In the genomic region with DNA sequence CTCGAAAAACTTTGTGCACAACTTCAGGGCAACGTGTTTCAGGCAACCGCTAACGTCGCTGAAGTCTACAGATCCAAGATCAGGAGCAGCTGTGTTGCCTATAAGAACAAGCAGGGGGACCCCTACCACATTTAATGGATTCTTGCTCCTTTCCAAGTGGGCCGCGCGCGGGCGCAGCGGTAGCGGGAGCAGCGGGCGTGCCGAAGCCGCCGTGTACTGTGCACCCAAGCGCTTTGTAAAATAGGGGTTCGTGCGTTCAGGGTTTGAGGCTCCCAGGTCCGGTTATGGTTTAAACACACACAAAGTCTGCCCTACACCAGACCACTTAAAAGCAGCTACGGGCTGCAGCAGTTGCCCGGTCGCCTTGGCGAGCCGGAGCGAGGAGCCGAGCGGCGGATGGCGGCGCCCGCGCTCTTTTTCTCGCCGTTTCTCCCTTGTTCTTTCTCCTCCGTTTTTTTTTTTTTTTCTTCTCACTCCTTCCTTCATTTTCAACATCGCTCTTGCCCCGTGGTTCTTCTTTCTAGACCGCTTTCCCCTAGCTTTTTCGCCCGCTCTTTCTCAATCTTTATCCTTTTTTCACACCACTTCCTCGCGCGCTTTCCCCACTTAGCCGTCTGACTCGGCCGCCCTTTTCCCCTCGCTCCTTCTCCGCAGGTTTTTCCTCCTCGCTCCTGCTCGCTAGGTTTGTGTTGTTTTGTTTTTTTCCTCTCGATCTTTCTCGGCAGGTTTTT, we compare ENCODE assay signal across 8 mouse cellular contexts. TPM values are rescaled to one million over a fixed set of nuclear protein-coding genes. Genes with fewer than 3 reads are reported as not detected.
DNase-seq lines count a peak whose midpoint lies in the region; ATAC-seq lines count a peak whose summit lies in the region.

No protein-coding gene starts in this region.

- under 1% methylated on average over 54 of the region's 54 CpGs for WGBS in forebrain, embryonic 13.5 days
- under 1% methylated on average over 54 of the region's 54 CpGs for whole genome bisulfite sequencing in midbrain, embryonic 15.5 days

- intact Hi-C loops in left cerebral cortex, postnatal 4 days (cut with DNase I): loop anchor here (5.0 to 10.0 kb wide), 5 partner anchors 492 to 1319 kb away; partner anchors contain the start of genes Gnas and Stx16

- peaks cover 2% of the 10 kb centered on the region; the same call in 1 of the 2 replicates for H3K36me3 ChIP-seq in forebrain, embryonic 13.5 days (ENCODE audit: poor library complexity, severe bottlenecking)
- no peaks in the 10 kb centered on the region for H3K36me3 ChIP-seq in midbrain, embryonic 15.5 days (replicated peaks)

- peak overlapping the region; percentile 78 for H3K4me2 ChIP-seq in forebrain, embryonic 13.5 days
- peak overlapping the region; percentile 84 for H3K4me2 ChIP-seq in midbrain, embryonic 15.5 days

- peaks cover 33% of the 10 kb centered on the region for H3K27me3 ChIP-seq in forebrain, embryonic 13.5 days
- H3K27me3 ChIP-seq in midbrain, embryonic 15.5 days (replicated peaks): peaks cover 14% of the 10 kb centered on the region

- peak overlapping the region; percentile 55 for H3K9ac ChIP-seq in forebrain, embryonic 13.5 days
- H3K9ac ChIP-seq in midbrain, embryonic 15.5 days: peak overlapping the region; percentile 39

- DNase-seq in adrenal gland, postnatal 10 days: peak; percentile 49
- no peak for DNase-seq in adrenal gland, adult 8-10 months
- DNase-seq in ovary, postnatal 10 days (ENCODE audit: low spot score): peak; percentile 28
- DNase-seq in ovary, adult 18-20 months (ENCODE audit: low spot score): no peak
- DNase-seq in left cerebral cortex, postnatal 4 days: peak; percentile 58
- no peak for DNase-seq in adipocyte (ENCODE audit: low spot score)

- H3K4me1 ChIP-seq in forebrain, embryonic 13.5 days: peaks cover 10% of the 10 kb centered on the region
- peaks cover 9% of the 10 kb centered on the region for H3K4me1 ChIP-seq in midbrain, embryonic 15.5 days

- H3K4me3 ChIP-seq in forebrain, embryonic 13.5 days: peak overlapping the region; percentile 44
- peak overlapping the region; percentile 45 for H3K4me3 ChIP-seq in midbrain, embryonic 15.5 days

- peak; percentile 85 for ATAC-seq in forebrain, embryonic 13.5 days
- ATAC-seq in midbrain, embryonic 15.5 days (replicated peaks): peak; percentile 95

- H3K9me3 ChIP-seq in forebrain, embryonic 13.5 days (replicated peaks): no peaks in the 10 kb centered on the region
- no peaks in the 10 kb centered on the region for H3K9me3 ChIP-seq in midbrain, embryonic 15.5 days

- no peak overlapping the region for H3K27ac ChIP-seq in forebrain, embryonic 13.5 days
- H3K27ac ChIP-seq in midbrain, embryonic 15.5 days: peak overlapping the region; percentile 62

RNA-seq across cellular contexts. Expression of gene Ankrd60, which starts 7.4 kb away (rescaled TPM):
- total RNA-seq in adrenal gland, postnatal 10 days (2021): not detected
- total RNA-seq in adrenal gland, adult 8-10 months (2022): not detected
- polyA plus RNA-seq in forebrain, embryonic 13.5 days (2015; fragmentation: Nextera tagmentation; extraction: Ambion mirVana): not detected in 2 replicates
- total RNA-seq in left cerebral cortex, postnatal 4 days (2021): not detected
- polyA plus RNA-seq in midbrain, embryonic 15.5 days (2015; fragmentation: Nextera tagmentation; extraction: Ambion mirVana): not detected in 2 replicates

Comparison
In these comparisons a context has a peak if more than half of its experiments do, and no peak if none do; other contexts are left out.
1. DNase-seq: peak in adrenal gland, postnatal 10 days (single experiment), ovary, postnatal 10 days (single experiment) and left cerebral cortex, postnatal 4 days (single experiment); none in adrenal gland, adult 8-10 months (single experiment), ovary, adult 18-20 months (single experiment) and adipocyte (single experiment).